Mouse (Mus musculus) megakaryocyte progenitor cell, adult 5-6 weeks (primary cell): ENCODE results near the gene Git2. TPM values are rescaled to one million over a fixed set of nuclear protein-coding genes. Genes with fewer than 3 reads are reported as not detected.

ENCODE experiments used
- ATAC-seq: replicated peaks from 2 replicates; pipeline ENCODE4 v1.8.0; 2016; ENCODE audit warnings: mild to moderate bottlenecking, moderate TSS enrichment, inconsistent platforms; ENCODE audit not compliant: poor library complexity
- total RNA-seq, 2 experiments: library from RNA; stranded (forward) in 1 of 2; stranded (reverse) in 1 of 2; fragments of 157-497, 149-512 nt in 1 of 2; fragments of 200-1000 nt in 1 of 2; gene quantifications; 2 replicates each; pipeline versions ENCODE4 v1.2.3 to v1.2.4; 2015 to 2017

The Git2 gene
- total RNA-seq, 2 experiments from 2014 or later = 73.6 to 88.9 TPM

DNA sequence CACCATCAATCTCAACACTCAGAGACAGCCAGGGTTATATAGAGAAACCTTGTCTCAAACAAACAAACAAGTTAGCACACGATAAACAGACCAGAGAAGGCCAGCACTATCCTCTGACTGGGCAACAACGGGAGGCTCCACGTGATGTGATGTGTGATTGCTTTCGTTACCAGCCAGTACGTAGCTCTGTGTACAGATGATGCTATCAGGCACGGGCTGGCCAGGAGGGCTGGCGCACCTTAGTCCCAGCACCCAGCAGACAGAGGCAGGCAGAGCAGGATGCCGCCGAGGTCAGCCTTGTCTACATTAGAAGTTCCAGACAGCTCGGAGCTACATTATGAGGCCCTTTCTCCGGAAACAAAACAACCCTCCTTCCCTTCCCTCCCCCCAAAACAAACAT is 24.5 kb upstream of the Git2 start:
- ATAC-seq = no peak

DNA sequence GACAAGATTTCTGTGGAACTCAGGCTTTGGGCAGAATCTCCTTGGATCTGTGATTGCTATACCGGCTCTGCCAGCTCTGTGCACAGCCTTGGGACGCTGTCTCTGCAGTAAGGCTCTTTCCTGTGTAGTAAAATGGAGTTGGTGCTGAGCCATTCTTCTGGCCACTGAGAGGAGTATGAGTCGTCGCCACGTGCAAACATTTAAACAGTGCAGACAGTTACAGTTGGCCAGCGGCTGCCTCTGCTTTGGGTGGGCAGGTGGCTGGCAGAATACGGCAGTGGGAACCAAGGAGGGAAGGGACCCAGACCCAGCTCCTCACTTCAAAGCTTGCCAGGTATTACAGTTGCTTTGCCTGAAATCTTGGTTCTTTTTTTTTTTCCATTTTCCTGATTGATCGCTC is 21.9 kb upstream of the Git2 start:
- ATAC-seq = no peak

GRCm38 (mm10) chr5:114796299-114797012 is 21.1 kb upstream of the Git2 start:
- no peak for ATAC-seq

GRCm38 (mm10) chr5:114795653-114796052 is 20.3 kb upstream of the Git2 start:
- no peak for ATAC-seq

DNA sequence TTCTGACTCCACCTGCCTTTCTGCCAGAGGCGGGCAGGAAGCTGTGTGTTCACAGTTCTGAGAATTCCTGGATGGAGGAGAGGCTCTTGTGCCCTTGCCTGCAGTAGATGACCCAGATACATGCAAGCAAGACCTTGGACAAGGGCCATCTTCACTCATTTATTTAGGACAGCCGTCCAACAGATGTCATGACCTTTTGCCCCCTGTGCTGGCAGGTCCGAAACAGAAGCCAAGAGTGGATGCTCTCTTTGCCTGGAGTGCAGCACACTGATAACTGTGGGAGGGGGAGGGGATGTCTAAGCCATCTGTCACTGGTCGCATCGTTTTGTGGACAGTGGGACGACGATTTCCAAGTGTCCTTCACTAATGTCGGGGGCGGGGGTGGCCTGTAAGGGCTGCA is 19.9 kb upstream of the Git2 start:
- no peak for ATAC-seq

DNA sequence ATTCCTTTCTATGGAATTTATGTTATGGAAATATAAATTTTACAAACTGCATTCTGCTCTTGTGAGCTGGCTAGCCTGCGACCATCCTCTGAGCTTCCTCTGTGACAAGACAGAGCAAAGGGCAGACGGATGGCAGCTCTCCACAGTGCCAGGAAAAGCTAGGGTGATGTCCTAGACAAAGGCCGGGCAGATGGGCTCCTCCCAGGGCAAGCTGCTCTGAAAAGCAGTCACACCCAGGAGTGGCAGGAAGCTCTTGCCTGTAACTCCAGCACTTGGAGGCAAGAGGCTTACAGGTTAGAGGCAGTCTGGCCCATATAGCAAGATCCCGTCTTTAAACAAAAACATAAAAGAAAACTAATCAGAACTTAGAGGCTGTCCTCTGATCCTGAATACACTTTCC is 19.3 kb upstream of the Git2 start:
- ATAC-seq = no peak

DNA sequence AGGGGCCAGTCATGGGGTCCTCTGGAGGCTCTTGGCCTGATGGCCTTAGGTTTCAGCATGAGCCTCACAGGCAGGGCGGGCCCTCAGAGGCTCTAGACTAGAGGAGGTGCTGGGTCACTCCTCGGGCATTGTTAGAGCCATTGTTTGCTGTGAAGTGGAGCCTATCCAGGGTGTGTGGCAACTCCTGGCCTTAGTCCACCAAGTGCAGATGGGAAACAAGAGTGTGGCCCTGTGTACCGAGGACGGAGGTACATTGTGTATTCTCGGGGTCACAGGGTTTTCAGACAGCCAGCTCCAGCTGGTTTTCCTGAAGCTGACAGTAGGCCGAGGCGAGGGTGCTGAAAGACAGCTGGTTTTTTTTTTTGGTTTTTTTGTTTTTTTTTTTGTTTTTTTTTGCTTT is 18.0 kb upstream of the Git2 start:
- ATAC-seq = no peak

- ATAC-seq = no peak
Measured at GRCm38 (mm10) chr5:114785196-114785595, 9.9 kb upstream of the Git2 start.

DNA sequence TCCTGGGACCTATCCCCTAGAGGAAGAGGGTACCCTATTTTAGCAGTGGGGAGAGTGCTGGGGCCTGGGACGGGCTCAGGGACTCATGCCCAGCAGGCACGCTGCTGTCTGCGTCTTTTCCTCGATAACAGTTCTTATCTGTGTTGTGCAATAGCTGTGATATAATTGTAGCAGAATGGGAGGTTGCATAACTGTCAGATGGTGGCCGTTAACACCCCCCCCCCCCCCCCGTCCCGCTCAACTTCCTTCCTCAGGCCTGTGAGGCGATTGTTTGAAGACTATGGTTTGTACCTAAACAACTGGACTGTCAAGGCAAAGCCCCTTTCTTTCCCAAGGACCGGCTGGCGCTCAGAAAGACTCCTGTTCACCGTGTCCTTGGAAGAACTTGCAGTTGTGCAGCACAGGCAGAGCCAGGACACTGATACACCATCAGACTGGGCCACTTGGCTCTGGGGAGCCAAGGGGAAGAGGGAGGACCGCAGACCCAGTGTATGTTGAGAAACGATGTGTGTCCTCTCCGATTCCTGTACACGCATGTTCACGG is 9.4 kb upstream of the Git2 start:
- peak; percentile 74 for ATAC-seq

- ATAC-seq = peak; percentile 5
Measured at GRCm38 (mm10) chr5:114783405-114784163, 8.3 kb upstream of the Git2 start.

DNA sequence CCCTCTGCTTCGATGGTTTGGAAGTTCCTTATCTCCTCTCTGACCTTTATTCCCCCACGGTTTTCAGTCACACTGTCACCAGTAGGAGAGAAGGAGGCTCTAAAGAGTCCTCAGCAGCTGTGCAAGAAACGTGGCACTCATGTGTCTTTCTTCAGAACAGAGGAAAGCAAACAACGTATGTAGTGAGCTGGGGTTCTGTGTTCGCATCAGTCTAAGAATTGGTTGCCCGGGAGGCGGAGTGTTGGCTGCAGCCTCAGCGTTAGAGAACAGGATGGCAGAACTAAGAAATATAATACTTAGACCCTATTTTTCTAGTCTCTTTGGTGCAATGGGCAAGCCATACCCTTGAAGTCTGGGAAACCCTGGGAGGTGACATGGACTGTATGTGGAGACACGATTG is 7.7 kb upstream of the Git2 start:
- ATAC-seq = no peak

GRCm38 (mm10) chr5:114780912-114781311 is 5.6 kb upstream of the Git2 start:
- peak; percentile 10; the same call in 1 of the 2 replicates for ATAC-seq

GRCm38 (mm10) chr5:114779956-114780489 is 4.7 kb upstream of the Git2 start:
- no peak for ATAC-seq

- ATAC-seq = no peak
Measured at GRCm38 (mm10) chr5:114776174-114776573, 857 bp upstream of the Git2 start.

GRCm38 (mm10) chr5:114774403-114775051 is 790 bp downstream of the Git2 start, which contains the start of gene Ankrd13a:
Gene Ankrd13a, plus strand, starts transcription at chr5:114774677.
- peak; percentile 66 for ATAC-seq

DNA sequence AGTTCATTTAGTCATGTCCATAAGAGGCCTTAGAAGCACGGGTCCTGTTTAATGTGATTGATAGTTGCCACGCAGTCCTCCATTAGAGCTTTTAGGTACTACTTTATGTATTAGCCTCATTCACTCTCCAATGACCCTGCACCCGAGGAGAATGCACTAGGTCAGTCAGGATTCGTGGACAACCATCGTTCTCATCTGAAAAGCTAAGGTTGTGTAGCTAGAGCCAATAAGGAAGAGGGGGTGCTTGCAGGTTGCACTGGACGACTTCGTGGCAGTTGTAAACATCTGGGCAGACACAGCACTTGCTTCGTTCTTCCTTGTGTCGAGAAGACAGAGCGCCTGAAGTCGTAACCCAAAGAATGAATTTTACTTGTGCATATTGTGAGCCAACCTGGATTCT is 1.5 kb downstream of the Git2 start:
- no peak for ATAC-seq

GRCm38 (mm10) chr5:114773211-114773710 is 2.1 kb downstream of the Git2 start:
- ATAC-seq = peak; percentile 63

DNA sequence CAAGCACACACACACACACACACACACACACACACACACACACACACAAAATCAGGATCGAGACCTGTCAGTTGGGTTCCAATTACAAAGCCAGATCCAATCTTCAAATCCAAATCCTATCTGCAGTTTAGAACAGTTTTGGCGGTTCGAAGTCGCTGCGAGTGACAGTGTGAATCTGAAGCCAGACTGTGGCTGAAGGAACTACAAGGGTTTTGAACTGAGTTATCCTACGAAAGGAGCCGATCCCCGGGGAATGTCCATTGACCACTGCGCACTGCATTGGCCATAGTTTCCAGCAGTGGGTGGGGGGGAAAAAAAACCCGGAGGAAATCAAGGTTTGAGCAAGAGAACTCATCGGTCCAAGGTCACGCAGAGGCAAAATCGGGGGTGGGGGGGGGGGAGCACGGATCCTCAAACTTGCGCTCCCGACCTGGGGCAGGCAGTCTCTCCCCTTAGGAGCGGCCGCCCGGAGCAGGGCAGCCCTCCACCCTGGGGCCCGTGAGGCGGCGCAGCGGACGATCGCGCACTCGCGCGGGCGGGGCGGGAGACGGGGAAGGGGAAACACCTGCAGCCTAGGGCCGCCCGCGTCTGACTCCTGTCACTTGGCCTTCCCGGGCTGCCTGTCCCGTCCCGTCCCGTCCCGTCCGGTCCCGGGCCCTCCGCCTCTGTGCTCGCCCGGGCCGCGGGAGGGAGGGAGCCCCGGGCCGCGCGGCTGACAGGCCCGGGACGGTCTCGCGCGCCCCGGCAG is 2.7 kb downstream of the Git2 start:
- 0 out of 2 replicates have a peak, but pooled peaks have one; percentile 5 for ATAC-seq

DNA sequence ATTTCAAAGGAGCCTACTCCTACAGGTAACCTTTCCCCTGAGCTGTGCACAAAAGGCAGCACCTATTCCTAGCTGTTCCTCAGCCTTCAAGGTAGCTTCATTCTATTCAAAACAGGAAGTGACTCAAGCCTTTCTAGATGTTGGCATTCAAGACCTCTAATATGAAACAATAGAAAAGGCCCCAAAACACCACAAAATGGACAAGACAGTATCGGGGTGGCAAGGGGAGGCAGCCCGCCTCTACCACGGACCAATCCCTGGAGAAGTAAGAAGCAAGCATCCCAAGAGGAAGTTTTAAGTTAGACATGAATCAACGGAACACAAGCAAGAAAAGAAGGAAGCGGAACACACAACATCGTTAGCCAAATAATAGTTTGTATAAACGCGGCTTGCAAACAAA is 3.5 kb downstream of the Git2 start:
- ATAC-seq = no peak

DNA sequence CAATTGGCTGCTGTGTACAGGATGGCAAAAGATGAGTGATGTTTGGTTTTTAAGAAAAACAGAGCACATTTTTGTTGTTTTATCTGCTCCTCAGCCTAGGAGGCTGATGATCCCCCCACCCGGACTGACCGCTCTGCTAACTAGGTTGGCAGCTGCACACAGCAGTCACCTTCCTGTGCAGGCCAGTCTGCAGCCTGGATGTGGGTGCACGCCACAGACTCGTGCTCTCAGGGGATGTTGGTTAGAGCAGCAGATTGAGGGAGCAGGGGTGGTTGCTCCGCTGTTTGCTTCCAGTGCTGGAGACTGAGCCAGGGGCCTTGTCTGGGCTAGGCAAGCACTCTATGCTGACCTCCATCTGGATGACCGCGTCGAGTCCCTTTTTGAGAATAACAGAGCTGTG is 5.5 kb downstream of the Git2 start:
- ATAC-seq = no peak
